Mouse (Mus musculus) embryo, embryonic 9.5 days (tissue): Measurements from ENCODE around the gene Cd86.

Experiments used
- DNase-seq: peaks from one replicate; pipeline ENCODE4 v3.0.0-alpha.2; 2017; ENCODE audit errors: extremely low spot score

Cd86 gene

GRCm38 (mm10) chr16:36665782-36666181 is at the start of gene Cd86:
Gene Cd86, minus strand, starts transcription at chr16:36666081.
- DNase-seq, result no peak

DNA sequence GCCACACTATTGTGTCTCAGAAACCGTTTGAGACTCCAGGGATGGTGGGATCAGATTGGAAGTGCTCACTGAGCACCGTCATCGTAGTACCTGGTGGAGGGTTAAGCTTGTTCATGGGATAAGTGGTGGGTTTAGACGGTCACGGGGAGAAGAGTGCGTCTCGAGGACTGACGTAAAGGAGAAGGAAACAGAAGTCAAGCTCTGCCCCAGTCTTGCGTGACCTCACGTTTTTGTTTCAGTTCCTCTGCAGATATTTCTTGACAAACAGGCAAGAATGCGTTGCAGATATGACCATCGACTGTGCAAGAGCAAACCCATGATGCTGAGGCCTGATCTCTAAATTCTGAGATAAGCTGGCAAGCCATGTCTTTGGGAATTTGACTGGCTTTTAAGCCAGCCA is 45.9 kb upstream of the Cd86 start:
- no peak for DNase-seq

- no peak for DNase-seq
These were observed 44.9 kb upstream of the Cd86 start for GRCm38 (mm10) chr16:36710794-36711193.

DNA sequence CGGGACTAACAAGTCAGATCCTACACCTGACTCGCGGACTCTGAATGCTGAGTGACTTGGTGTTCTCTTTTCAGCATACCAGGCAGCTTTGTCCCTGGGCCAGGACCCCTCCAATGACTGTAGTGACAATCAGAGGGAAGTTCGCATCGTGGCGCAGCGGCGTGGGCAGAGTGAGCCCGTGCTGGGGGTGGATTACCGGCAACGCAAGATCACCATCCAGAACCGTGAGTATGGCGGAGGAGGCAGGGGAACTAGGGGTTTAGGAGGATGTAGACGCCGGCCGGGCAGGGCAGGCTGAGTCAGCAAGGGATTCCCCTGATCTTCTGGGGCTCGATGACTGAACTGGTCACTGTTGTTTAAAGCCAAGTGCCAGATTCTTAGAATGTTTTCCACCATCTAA is 43.5 kb upstream of the Cd86 start:
- no peak for DNase-seq

GRCm38 (mm10) chr16:36708751-36709150 is 42.9 kb upstream of the Cd86 start:
- no peak for DNase-seq

GRCm38 (mm10) chr16:36707702-36708423 is 42.0 kb upstream of the Cd86 start:
- DNase-seq, result no peak

- no peak for DNase-seq
These were observed 34.6 kb upstream of the Cd86 start for GRCm38 (mm10) chr16:36700484-36700883.

DNA sequence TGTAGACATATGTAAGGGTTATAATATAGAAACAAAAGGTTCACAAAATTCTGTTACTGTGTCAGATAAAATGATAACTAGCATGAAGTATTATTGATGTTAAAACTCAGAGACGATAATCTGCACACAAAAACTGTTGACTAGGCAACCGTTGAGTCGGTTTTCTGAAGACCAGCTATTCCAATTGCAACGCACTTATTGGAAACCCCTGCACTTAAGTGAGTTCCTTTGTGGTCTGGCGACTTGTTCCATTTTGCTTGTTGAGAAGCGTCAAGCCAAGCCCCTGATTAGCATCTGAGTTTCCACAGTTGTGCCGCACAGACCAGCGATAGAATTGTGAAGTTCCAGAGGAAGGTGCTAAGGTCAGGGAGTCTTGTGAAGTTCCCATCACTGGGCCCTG is 31.4 kb upstream of the Cd86 start:
- no peak for DNase-seq

- DNase-seq, result no peak
These were observed 29.0 kb upstream of the Cd86 start for GRCm38 (mm10) chr16:36694798-36695290.

DNA sequence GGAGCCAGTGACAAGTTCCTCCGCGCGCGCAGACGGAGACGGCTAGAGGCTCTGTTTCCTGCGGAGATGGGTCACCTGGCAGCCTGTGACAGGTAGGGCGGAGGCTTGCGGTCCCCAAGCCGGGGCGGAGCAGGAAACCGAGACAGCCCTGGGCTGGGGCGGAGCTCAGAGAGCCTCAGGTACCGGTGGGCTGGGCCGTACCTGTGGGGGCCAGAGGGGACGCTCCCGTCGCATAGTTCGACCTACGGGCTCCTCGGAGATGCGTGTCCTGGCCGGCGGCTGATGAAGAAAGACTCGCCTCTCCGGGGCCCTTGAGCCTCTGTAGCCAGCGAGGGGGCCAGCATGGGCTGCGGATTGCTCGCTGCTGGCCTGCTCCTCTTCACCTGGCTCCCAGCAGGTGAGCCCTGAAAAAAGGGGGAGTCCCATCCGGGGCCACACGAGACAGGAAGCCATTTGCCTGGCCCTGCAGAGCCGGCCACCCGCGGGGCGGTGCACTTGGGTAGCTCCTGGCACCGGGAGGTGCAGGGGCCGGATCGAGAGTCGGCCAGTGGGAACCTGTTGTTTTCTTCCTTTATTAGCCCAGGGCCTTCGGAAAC is 28.0 kb upstream of the Cd86 start, which contains the start of gene Ildr1:
Ildr1 (plus strand) TSS at position 161 of the 596 bp plus-strand sequence.
- peak; percentile 21 for DNase-seq

DNA sequence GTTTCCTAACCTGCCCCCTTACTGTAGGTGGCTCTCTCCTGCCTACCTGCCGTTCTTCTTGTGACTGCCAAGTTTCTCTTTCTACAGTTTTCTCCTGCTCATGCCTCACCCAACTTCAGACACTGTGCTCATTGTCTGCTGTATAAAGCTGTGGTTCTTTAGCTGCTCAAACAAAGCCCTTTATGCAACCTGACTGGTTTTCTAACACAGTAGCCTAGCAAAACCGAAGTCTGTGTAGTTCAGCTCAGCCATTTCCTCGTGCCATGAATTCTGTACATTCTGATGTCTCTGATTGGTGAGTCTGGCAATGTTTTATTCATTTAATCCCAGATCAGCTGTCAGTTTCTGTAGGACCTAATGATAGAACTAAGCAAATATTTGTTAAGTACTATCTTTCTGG is 25.6 kb upstream of the Cd86 start:
- no peak for DNase-seq

GRCm38 (mm10) chr16:36688076-36688475 is 22.2 kb upstream of the Cd86 start:
- DNase-seq, result no peak

DNA sequence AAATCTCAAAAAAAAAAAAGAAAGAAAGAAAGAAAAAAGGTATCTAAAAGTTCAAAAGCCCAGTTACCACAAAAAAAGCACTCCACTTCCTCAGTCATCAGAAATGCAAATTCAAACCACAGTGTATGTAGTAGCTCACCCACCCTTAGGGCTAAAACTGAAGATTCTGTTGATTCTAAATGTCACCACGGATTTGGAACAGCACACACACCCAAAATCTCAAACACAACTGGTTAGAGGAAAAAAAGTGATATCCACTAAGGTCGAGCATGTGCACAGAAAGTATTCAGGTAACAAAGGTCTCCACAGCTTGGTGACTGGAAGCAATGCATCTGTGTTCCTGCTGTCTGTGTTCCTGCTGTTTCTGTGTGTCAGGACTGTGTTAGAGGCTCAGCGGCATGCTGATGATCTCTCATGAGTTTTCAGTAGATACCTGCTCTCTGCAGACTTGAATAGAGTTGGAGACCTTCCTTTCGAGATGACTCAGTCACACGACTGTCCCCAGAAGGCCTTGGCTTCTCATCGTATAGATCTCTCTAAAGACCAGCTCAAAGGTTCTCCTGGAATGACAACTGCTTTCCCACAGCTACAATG is 18.5 kb upstream of the Cd86 start:
- DNase-seq, result no peak

DNA sequence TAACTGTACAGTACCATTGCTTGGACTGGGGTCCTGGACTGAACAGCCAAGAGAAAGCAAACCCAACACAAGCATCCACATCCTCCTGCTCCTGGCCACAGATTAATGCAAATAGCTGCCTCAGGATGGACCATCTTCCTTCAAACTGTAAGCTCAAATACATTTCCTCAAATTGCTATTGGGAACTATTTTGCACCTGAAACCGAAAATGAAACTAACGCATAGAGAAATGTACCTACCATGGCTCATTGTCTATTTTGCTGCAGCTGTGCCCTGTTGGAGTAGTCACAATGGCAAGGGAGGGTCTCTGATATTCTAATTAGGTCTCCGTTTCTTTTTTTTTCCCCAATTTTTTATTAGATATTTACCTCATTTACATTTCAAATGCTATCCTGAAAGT is 15.9 kb upstream of the Cd86 start:
- no peak for DNase-seq

- DNase-seq, result no peak
These were observed 10.0 kb upstream of the Cd86 start for GRCm38 (mm10) chr16:36675902-36676301.

DNA sequence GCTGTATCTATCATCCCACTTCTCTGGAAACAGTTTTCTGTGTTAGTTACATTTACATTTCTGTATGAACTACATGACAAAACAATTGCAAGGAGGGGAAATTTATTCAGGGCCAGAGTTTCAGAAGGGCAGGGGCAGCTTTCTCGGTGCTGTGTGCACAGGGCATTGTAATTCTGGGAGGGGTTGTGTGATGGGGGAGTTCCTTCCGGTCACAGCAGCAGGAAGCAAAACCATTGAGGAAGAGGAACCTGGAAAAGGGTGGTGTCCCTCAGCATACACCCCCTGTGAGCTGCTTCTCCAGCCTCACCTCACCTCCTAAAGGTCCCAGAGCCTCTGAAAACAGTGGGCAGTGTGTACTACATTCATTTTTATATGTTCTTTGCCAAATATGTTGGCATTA is 9.4 kb upstream of the Cd86 start:
- no peak for DNase-seq

GRCm38 (mm10) chr16:36674457-36675204 is 8.8 kb upstream of the Cd86 start:
- no peak for DNase-seq

GRCm38 (mm10) chr16:36673196-36673595 is 7.3 kb upstream of the Cd86 start:
- no peak for DNase-seq

GRCm38 (mm10) chr16:36670590-36670989 is 4.7 kb upstream of the Cd86 start:
- DNase-seq, result no peak

GRCm38 (mm10) chr16:36666448-36667017 is 652 bp upstream of the Cd86 start:
- DNase-seq, result no peak

GRCm38 (mm10) chr16:36663484-36663883 is 2.4 kb downstream of the Cd86 start:
- DNase-seq, result no peak

DNA sequence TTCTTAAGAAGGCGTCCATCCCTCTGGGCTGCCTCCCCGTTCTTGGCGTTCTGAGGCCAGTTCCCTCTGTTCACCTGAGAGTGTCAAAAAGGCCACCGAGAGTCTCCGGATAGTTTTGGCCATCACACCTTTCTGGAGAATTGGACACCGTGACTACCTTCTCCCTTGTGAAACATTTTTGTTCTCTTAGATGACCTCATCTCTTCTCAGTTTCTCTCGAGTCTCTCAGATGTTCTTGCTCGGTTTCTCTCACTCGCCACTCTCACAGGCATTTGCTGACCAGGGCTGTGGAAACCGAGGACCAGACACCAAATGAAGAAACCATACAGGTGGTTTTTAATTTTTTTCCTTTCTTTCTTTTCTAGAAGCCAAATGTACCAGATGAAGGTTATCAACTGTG is 4.6 kb downstream of the Cd86 start:
- DNase-seq, result no peak
